Comparison of ENCODE assay signal across 8 mouse cellular contexts in genomic region chr19:24134144-24134911, GRCm38 (mm10).
A peak's percentile ranks its signal among the peaks of the same experiment; 100 is the strongest.
DNase-seq lines count a peak whose midpoint lies in the region; ATAC-seq lines count a peak whose summit lies in the region.

No protein-coding gene starts in this region.

- H3K27me3 ChIP-seq in heart, embryonic 16.5 days (ENCODE audit: control insufficient read depth, insufficient read depth, low read length), result no peaks in the 10 kb centered on the region
- H3K27me3 ChIP-seq in embryonic facial prominence, embryonic 15.5 days, result no peaks in the 10 kb centered on the region
- H3K27me3 ChIP-seq in intestine, embryonic 14.5 days (replicated peaks; ENCODE audit: control insufficient read depth, insufficient read depth, low read length), result no peaks in the 10 kb centered on the region
- no peaks in the 10 kb centered on the region for H3K27me3 ChIP-seq in neural tube, embryonic 11.5 days (ENCODE audit: control insufficient read depth, insufficient read depth, low read length)

- H3K27ac ChIP-seq in heart, embryonic 16.5 days (ENCODE audit: low read length), result no peak overlapping the region
- no peak overlapping the region for H3K27ac ChIP-seq in embryonic facial prominence, embryonic 15.5 days (replicated peaks)
- H3K27ac ChIP-seq in intestine, embryonic 14.5 days (ENCODE audit: low read depth), result no peak overlapping the region
- no peak overlapping the region for H3K27ac ChIP-seq in neural tube, embryonic 11.5 days (ENCODE audit: low read depth, low read length)

- H3K9ac ChIP-seq in heart, embryonic 16.5 days (ENCODE audit: low read length), result no peak overlapping the region
- no peak overlapping the region for H3K9ac ChIP-seq in embryonic facial prominence, embryonic 15.5 days
- H3K9ac ChIP-seq in intestine, embryonic 14.5 days (ENCODE audit: low read length), result no peak overlapping the region
- H3K9ac ChIP-seq in neural tube, embryonic 11.5 days (ENCODE audit: low read length), result no peak overlapping the region

- peaks cover 7% of the 10 kb centered on the region for H3K4me1 ChIP-seq in heart, embryonic 16.5 days (ENCODE audit: control insufficient read depth, insufficient read depth, low read length)
- peaks cover 6% of the 10 kb centered on the region; the same call in 1 of the 2 replicates for H3K4me1 ChIP-seq in embryonic facial prominence, embryonic 15.5 days
- peaks cover 6% of the 10 kb centered on the region; the same call in 1 of the 2 replicates for H3K4me1 ChIP-seq in intestine, embryonic 14.5 days (replicated peaks; ENCODE audit: control insufficient read depth, insufficient read depth, low read length)
- peaks cover 3% of the 10 kb centered on the region; the same call in 1 of the 2 replicates for H3K4me1 ChIP-seq in neural tube, embryonic 11.5 days (ENCODE audit: control insufficient read depth, insufficient read depth, low read length)

- H3K4me3 ChIP-seq in heart, embryonic 16.5 days (ENCODE audit: low read length), result peak overlapping the region; percentile 36
- peak overlapping the region; percentile 28 for H3K4me3 ChIP-seq in embryonic facial prominence, embryonic 15.5 days (replicated peaks)
- peak overlapping the region; percentile 20 for H3K4me3 ChIP-seq in intestine, embryonic 14.5 days (ENCODE audit: low read depth, low read length)
- peak overlapping the region; percentile 16; the same call in 1 of the 2 replicates for H3K4me3 ChIP-seq in neural tube, embryonic 11.5 days (ENCODE audit: low read depth, low read length)

- WGBS in heart, embryonic 16.5 days, result 72% methylated on average over 16 of the region's 16 CpGs
- WGBS in embryonic facial prominence, embryonic 15.5 days, result 54% methylated on average over 16 of the region's 16 CpGs
- WGBS in intestine, embryonic 14.5 days, result 59% methylated on average over 16 of the region's 16 CpGs
- 74% methylated on average over 16 of the region's 16 CpGs for WGBS in neural tube, embryonic 11.5 days

- no peak for DNase-seq in heart, adult 18-20 months
- no peak for DNase-seq in intestine, embryonic 14.5 days (ENCODE audit: low spot score)
- peak; percentile 59 for DNase-seq in neural tube, embryonic 11.5 days (ENCODE audit: low spot score)
- no peak for DNase-seq in urinary bladder, postnatal 25 days (ENCODE audit: low spot score)
- DNase-seq in urinary bladder, postnatal 4 days (ENCODE audit: low spot score in 2 of 2), result no peak
- no peak for DNase-seq in adrenal gland, postnatal 10 days

- H3K36me3 ChIP-seq in heart, embryonic 16.5 days (ENCODE audit: control insufficient read depth, insufficient read depth), result peaks cover 28% of the 10 kb centered on the region
- peaks cover 21% of the 10 kb centered on the region for H3K36me3 ChIP-seq in embryonic facial prominence, embryonic 15.5 days
- H3K36me3 ChIP-seq in intestine, embryonic 14.5 days (ENCODE audit: control insufficient read depth, insufficient read depth, low read length), result peaks cover 24% of the 10 kb centered on the region
- H3K36me3 ChIP-seq in neural tube, embryonic 11.5 days (ENCODE audit: control insufficient read depth, insufficient read depth, low read length), result peaks cover 8% of the 10 kb centered on the region

- H3K9me3 ChIP-seq in heart, embryonic 16.5 days (replicated peaks; ENCODE audit: control insufficient read depth, low read length), result peaks cover 3% of the 10 kb centered on the region; the same call in 1 of the 2 replicates
- no peaks in the 10 kb centered on the region for H3K9me3 ChIP-seq in embryonic facial prominence, embryonic 15.5 days (replicated peaks)
- H3K9me3 ChIP-seq in intestine, embryonic 14.5 days (ENCODE audit: control insufficient read depth, low read length), result no peaks in the 10 kb centered on the region
- no peaks in the 10 kb centered on the region for H3K9me3 ChIP-seq in neural tube, embryonic 11.5 days (ENCODE audit: control insufficient read depth, low read length)

- ATAC-seq in heart, embryonic 16.5 days (replicated peaks; ENCODE audit: extremely low read depth, insufficient read depth, low FRiP score), result no peak
- ATAC-seq in embryonic facial prominence, embryonic 15.5 days (ENCODE audit: insufficient number of reproducible peaks, low FRiP score, low TSS enrichment, low read depth), result no peak
- no peak for ATAC-seq in intestine, embryonic 14.5 days (replicated peaks; ENCODE audit: low FRiP score, low TSS enrichment, low read depth)
- peak; percentile 31; the same call in 1 of the 2 replicates for ATAC-seq in neural tube, embryonic 11.5 days (ENCODE audit: insufficient read depth, low FRiP score, low TSS enrichment)

- peak overlapping the region; percentile 51 for H3K4me2 ChIP-seq in heart, embryonic 16.5 days (ENCODE audit: low read depth, low read length)
- H3K4me2 ChIP-seq in embryonic facial prominence, embryonic 15.5 days (replicated peaks), result peak overlapping the region; percentile 44
- H3K4me2 ChIP-seq in intestine, embryonic 14.5 days (ENCODE audit: low read length), result peak overlapping the region; percentile 48
- peak overlapping the region; percentile 31 for H3K4me2 ChIP-seq in neural tube, embryonic 11.5 days (ENCODE audit: low read depth)
